Mouse (Mus musculus) cerebellum, adult 2 months (tissue): Measurements from ENCODE around the gene Fbxo3. TPM values are rescaled to one million over a fixed set of nuclear protein-coding genes. Genes with fewer than 3 reads are reported as not detected.
"Not testable (repeated sequence)": the region's sequence is repeated elsewhere in the genome, so short reads cannot be mapped to it uniquely, and the experiment has no call there.

ENCODE experiments used
- DNase-seq, 2 experiments: peaks; one replicate each; pipeline ENCODE4 v3.0.0; 2021
- H3K27ac ChIP-seq: fragments of 200-500 bp; 2 replicates; pipeline ENCODE4 v1.5.1; 2012; ENCODE audit warnings: low read length, control low read depth, inconsistent platforms; ENCODE audit not compliant: insufficient read depth
- H3K27me3 ChIP-seq: fragments of 200-500 bp; 2 replicates; pipeline ENCODE4 v1.6.1; 2012; ENCODE audit warnings: inconsistent platforms, mild to moderate bottlenecking, low read length, moderate library complexity; ENCODE audit not compliant: control insufficient read depth, insufficient read depth
- H3K4me1 ChIP-seq: fragments of 200-500 bp; 2 replicates; pipeline ENCODE4 v1.6.1; 2011; ENCODE audit warnings: low read length; ENCODE audit not compliant: control insufficient read depth, insufficient read depth
- H3K4me3 ChIP-seq: fragments of 200-500 bp; replicated peaks from 2 replicates; pipeline ENCODE3; 2011; ENCODE audit warnings: mild to moderate bottlenecking, low read depth, low read length, control low read depth; ENCODE audit not compliant: insufficient read depth
- CTCF ChIP-seq: fragments of 200-500 bp; IDR thresholded peaks from 2 replicates; pipeline ENCODE4 v1.5.1; 2011; ENCODE audit warnings: low read depth, mild to moderate bottlenecking, control low read depth, low read length, moderate library complexity, borderline replicate concordance; ENCODE audit not compliant: insufficient read depth
- POLR2A ChIP-seq: fragments of 200-500 bp; IDR thresholded peaks from 2 replicates; pipeline ENCODE4 v1.6.1; 2011; ENCODE audit warnings: low read length, control low read depth, borderline replicate concordance; ENCODE audit not compliant: insufficient read depth
- WGBS: fragments of 180-500 bp; shearing (Covaris S2); methylation state at CpG from one replicate; pipeline ENCODE4 v1.1.7; 2018; 5-methylcytosine and 5-hydroxymethylcytosine counted together
- polyA plus RNA-seq: library from polyadenylated mRNA; depleted of rRNA; stranded (reverse); fragments of >200 nt; gene quantifications from 2 replicates; pipeline ENCODE4 v1.2.3, GENCODE M21; 2012; rRNA removed

Gene Fbxo3
- 65.7 and 70.8 TPM in 2 replicates for polyA plus RNA-seq

GRCm38 (mm10) chr2:104027458-104028138 lies at the start of gene Fbxo3:
Fbxo3 (plus strand) TSS chr2:104027721.
- DNase-seq: peak; percentile 91 to 93
- H3K27ac ChIP-seq: peak within 1 kb of the TSS; percentile 91
- H3K4me1 ChIP-seq: peaks cover 9% of the 10 kb centered on the region; the same call in 1 of the 2 replicates
- H3K27me3 ChIP-seq: no peaks in the 10 kb centered on the region
- TF ChIP-seq POLR2A (peak; percentile 56; the same call in 1 of the 2 replicates), CTCF (no peak)
- peak within 1 kb of the TSS; percentile 93 for H3K4me3 ChIP-seq
- WGBS: 2% methylated on average over 36 of the region's 44 CpGs

GRCm38 (mm10) chr2:103982250-103982649 lies 45.3 kb upstream of the Fbxo3 start:
- Histone ChIP-seq H3K4me3 (no peak overlapping the region), H3K27me3 (no peaks in the 10 kb centered on the region), H3K4me1 (no peaks in the 10 kb centered on the region), H3K27ac (no peak overlapping the region)
- TF ChIP-seq POLR2A (no peak), CTCF (peak; percentile 83)
- peak; percentile 56 to 60 for DNase-seq
- 7% methylated on average over 5 of the region's 5 CpGs for WGBS

GRCm38 (mm10) chr2:103983146-103983545 lies 44.4 kb upstream of the Fbxo3 start:
- no peak for TF ChIP-seq CTCF
- no peak for TF ChIP-seq POLR2A
- Histone ChIP-seq H3K4me3 (no peak overlapping the region), H3K27ac (no peak overlapping the region), H3K4me1 (no peaks in the 10 kb centered on the region), H3K27me3 (no peaks in the 10 kb centered on the region)
- 92% methylated on average over 10 of the region's 10 CpGs for WGBS
- DNase-seq: no peak

- not testable (repeated sequence) for H3K27ac ChIP-seq, H3K27me3 ChIP-seq, H3K4me1 ChIP-seq, H3K4me3 ChIP-seq, DNase-seq
- 69% methylated on average over 8 of the region's 8 CpGs for WGBS
Measured at GRCm38 (mm10) chr2:103987595-103987994, 39.9 kb upstream of the Fbxo3 start.

GRCm38 (mm10) chr2:103989724-103990123 lies 37.8 kb upstream of the Fbxo3 start:
- Histone ChIP-seq H3K4me1 (no peaks in the 10 kb centered on the region), H3K4me3 (no peak overlapping the region), H3K27ac (no peak overlapping the region), H3K27me3 (no peaks in the 10 kb centered on the region)
- 87% methylated on average over 6 of the region's 6 CpGs for WGBS
- no peak for DNase-seq
- no peak for TF ChIP-seq CTCF
- TF ChIP-seq POLR2A: no peak

- TF ChIP-seq POLR2A (no peak), CTCF (no peak)
- Histone ChIP-seq H3K27me3 (no peaks in the 10 kb centered on the region), H3K4me3 (no peak overlapping the region), H3K4me1 (no peaks in the 10 kb centered on the region), H3K27ac (no peak overlapping the region)
- DNase-seq: no peak
Measured at GRCm38 (mm10) chr2:103991303-103991702, 36.2 kb upstream of the Fbxo3 start.

GRCm38 (mm10) chr2:103992162-103992561 lies 35.4 kb upstream of the Fbxo3 start:
- WGBS: 70% methylated on average over 9 of the region's 9 CpGs
- TF ChIP-seq CTCF: no peak
- TF ChIP-seq POLR2A: no peak
- no peak overlapping the region for H3K27ac ChIP-seq
- no peak overlapping the region for H3K4me3 ChIP-seq
- DNase-seq: no peak
- H3K4me1 ChIP-seq: no peaks in the 10 kb centered on the region
- no peaks in the 10 kb centered on the region for H3K27me3 ChIP-seq

GRCm38 (mm10) chr2:103992618-103993332 lies 34.7 kb upstream of the Fbxo3 start:
- TF ChIP-seq POLR2A: no peak
- TF ChIP-seq CTCF: no peak
- no peak overlapping the region for H3K27ac ChIP-seq
- H3K4me3 ChIP-seq: no peak overlapping the region
- H3K27me3 ChIP-seq: no peaks in the 10 kb centered on the region
- WGBS: 41% methylated on average over 17 of the region's 17 CpGs
- H3K4me1 ChIP-seq: no peaks in the 10 kb centered on the region
- DNase-seq: peak; percentile 17 to 35
